Mouse (Mus musculus) c-Kit-negative CD71-positive TER-119-positive erythroid progenitor cells, embryonic 14.5 days (primary cell): ENCODE measurements around the gene Birc3.
"Not testable (repeated sequence)": the region's sequence is repeated elsewhere in the genome, so short reads cannot be mapped to it uniquely, and the experiment has no call there.

ENCODE experiments used
- DNase-seq: peaks from one replicate; pipeline ENCODE4 v3.0.0-alpha.2; 2013; ENCODE audit warnings: low read depth, low spot score

The Birc3 gene

DNA sequence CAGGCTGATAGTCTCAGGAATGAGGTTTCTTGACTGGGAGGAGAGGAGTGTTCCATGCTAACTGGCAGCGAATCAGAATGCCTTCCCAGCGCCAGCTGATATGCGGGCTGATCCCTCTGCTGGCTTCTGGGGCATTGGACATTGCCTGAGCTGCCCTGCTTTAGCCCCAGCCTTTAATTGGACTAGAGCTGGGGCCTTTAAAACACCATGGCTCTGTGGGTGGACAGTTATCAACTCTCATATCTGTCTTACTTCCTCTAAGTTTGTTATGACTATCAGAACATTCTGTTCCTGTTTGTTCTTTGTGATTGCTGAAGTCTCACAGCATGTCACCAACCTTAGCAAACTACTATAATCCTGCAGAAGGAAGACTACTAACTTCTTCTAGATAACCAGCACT lies 5.0 kb downstream of the Birc3 start:
- DNase-seq, result no peak

GRCm38 (mm10) chr9:7866981-7867380 lies 6.0 kb downstream of the Birc3 start:
- peak; percentile 13 for DNase-seq

GRCm38 (mm10) chr9:7860976-7861375 lies 12.0 kb downstream of the Birc3 start:
- DNase-seq, result no peak

GRCm38 (mm10) chr9:7855912-7856311 lies 17.1 kb downstream of the Birc3 start:
- DNase-seq, result no peak

- no peak for DNase-seq
Observed at GRCm38 (mm10) chr9:7855374-7855773, 17.6 kb downstream of the Birc3 start.

DNA sequence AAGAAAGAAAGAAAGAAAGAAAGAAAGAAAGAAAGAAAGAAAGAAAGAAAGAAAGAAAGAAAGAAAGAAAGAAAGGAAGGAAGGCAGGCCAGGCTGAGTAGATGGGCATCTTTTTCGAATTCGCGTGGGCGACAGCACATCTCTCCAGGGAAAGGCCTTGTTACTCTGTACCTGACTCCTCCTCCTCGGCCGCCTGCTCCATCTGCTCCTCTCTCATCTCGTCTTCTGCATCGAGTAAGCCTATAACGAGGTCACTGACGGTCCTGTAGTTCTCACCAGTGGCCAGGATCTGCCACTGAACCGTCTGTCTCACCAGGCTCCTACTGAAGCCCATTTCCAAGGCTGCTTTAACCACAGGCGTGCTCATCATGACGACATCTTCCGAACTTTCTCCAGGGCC lies 18.8 kb downstream of the Birc3 start:
- DNase-seq, result not testable (repeated sequence)

DNA sequence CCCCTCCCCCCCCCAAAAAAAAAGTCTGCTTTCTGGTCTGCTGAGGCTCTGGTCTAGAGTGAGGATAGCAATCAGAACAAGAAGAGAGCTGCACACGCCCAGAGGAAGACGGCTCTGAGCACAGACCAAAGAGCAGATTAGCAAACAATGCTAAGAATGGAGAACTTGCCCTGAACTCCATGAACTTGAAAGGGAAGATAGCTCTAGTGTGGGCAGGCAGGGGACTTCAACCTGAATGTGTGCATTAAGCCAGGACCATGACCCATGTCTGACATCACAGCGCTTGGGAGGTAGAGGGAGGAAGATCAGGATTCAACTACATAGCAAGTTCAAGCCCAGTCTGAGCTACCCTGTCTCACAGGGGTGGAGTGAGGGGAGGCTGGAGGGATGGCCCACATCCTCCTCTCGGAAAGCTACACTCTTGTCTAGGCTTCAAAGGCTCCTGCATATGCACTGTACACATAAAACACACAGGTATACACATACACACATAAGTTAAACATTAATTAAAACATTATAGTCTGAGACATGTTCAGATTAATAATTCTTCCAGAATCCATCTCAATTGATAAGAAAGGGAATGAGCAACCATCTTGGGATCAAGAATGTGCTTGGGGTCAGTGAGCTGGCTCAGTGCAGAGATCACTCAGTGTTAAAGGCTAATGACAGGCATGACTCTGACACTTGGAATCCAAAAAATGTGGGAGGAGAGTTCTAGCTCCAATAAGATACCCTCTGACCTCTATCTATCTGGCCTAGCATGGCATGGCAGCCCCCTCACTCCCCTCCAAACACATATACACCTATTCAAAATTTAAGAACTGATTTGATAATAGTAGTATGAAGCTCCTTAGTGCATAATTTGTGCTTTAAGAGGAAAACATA lies 20.4 kb downstream of the Birc3 start:
- no peak for DNase-seq

- DNase-seq, result no peak
Observed at GRCm38 (mm10) chr9:7851841-7852240, 21.1 kb downstream of the Birc3 start.

DNA sequence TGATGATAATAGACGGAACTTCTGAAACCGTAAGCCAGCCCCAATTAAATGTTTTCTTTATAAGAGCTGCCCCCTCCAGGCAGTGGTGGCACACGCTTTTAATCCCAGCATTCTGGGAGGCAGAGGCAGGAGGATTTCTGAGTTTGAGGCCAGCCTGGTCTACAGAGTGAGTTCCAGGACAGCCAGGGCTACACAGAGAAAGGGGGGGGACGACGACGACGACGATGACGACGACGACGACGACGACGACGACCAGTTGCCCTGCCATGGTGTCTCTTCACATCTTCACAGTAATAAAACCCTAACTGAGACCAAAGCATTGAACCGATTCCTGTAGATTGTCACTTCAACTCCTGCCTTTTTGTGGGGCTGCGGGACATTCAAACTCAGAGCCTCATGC lies 24.8 kb downstream of the Birc3 start:
- DNase-seq, result no peak

- DNase-seq, result no peak
Observed at GRCm38 (mm10) chr9:7846667-7847199, 26.3 kb downstream of the Birc3 start.

GRCm38 (mm10) chr9:7845216-7845895 lies 27.6 kb downstream of the Birc3 start:
- no peak for DNase-seq

- no peak for DNase-seq
Observed at GRCm38 (mm10) chr9:7841221-7841620, 31.8 kb downstream of the Birc3 start.

DNA sequence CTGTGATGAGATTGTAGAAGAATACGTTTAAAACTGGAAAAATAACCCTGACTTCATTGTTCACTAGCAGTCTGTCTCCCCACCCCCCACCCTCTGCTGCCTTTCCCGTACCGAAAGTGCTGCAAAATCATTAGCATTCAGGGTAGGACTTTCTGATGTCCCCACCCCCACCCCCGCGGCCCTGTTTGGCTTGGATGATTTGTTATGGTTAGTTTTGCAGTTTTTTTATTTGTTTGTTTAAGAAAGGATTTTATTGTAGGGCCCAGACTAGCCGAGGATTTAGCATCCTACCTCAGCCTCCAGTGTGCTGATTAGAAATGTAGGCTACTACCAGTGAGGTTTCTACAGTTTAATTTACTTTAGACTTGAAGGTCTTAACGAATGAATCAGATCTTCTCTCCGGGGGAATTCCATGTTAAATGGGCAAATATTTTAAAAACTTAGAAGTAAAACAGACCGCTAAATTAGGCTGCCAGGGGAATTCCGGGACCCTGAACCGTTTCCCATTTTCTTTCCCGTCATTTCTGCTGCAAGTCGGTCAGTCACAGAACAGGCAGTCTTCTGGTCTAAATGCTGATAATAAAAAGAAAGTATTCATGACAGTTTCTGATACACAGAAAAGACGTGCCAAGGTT lies 35.1 kb downstream of the Birc3 start:
- DNase-seq, result no peak

DNA sequence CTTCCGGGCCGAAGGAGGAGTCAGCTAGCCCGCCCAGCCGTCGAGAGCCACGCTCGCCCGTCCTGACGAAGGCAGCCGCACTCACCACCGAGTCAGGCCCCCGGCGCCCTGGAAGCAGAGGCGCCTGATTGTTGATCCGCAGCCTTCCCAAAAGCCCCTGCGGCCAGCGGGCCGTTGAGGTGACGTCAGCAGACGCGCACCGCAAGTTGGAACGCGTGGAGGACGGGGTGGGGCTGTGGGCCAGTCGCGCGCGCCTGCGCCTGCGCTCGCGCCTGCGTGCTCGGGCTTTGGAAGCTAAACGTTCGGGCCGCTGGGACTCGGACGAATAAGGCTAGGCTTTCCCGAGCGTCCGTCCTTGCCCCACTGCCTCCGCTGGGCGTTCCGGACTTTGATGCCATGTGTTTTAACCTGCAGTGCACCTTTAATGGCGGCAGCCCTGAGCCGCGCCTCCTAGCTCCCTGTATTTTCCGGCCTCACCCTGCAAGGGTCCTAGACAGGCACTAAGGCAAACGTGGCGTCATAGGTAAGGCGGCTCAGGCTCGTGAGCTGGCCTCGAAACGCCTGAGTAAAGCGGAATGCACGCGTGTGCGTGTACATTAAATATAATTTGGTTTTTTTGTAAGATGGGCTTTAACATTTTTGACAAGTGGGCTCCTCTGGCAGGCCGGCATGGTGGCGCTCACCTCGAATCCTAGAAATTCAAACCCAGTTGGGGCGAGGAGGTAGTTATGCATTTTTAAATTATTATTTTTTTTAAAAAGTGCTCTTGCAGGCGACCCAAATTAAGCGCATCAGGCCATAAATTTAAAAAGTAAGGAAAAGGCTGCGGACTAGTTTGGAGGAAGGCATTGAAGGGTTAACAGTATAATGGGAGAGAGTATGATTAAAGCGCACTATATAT lies 35.8 kb downstream of the Birc3 start, which contains the start of gene Birc2:
Gene Birc2 (minus strand): TSS at position 160 of the 901 bp plus-strand sequence.
- peak; percentile 89 for DNase-seq

- peak; percentile 46 for DNase-seq
Observed at GRCm38 (mm10) chr9:7836331-7836730, 36.7 kb downstream of the Birc3 start.

GRCm38 (mm10) chr9:7835302-7835701 lies 37.7 kb downstream of the Birc3 start:
- DNase-seq, result no peak

GRCm38 (mm10) chr9:7833421-7833820 lies 39.6 kb downstream of the Birc3 start:
- DNase-seq, result no peak

DNA sequence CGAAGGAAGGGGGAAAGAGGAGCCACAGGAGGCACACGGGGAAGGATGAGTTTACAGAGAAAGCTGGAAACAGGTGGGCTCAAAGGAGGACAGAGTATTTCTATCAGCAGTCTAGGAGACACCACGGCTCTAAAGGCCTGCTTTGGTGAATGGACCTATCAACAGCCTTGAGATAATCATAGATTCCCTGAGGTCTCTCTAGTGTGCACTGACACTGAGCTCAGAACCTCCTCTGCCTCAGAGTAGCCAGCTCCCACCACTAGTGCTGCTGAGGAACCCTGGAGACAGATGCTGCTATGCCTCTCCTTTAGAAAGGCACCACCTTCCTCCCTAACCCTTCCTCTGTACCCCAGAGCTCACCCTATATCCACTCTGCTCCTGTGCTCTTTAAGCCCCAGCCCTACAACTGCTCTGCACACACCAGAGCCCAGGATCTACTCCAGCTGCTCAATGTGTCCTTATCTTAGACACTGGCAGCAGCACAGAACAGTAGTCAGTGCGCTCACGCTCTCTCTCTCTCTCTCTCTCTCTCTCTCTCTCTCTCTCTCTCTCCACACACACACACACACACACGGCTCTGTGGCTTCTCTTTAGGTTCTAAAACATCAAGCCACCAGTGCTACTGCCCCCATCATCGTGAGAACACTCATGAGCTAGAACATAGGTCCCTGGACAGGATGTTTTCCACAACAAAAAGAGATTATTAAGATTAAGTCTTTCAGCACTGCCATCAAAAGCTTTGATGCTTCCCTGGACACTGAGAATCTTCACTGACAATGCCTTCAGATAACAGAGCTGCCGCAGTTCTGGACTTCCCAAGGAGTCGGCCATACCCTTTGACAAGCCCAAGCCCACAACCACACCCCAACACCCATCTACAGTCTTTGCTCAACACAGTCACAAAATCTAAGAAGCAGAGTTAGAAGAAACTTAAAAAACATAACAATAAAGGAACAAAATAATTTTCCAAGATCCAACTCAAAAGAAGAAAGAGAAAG lies 43.2 kb downstream of the Birc3 start:
- no peak for DNase-seq

DNA sequence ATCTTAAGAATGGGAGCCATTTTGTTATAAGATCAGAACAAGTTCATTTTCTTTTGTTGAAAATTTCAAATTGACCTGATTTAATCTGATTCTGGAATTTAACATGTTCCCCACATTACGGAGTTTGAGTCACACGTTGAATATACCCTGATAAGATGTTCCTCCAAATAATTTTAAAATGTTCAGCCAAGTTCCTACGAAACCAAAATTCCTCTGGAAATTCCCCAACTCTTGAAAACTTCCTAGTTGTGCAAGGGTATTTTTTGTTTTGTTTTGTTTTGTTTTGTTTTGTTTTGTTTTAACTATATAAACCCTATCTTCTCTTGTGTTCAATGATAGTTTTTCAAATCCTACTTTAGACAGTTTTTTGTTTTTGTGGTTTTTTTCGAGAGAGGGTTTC lies 44.3 kb downstream of the Birc3 start:
- DNase-seq, result no peak

DNA sequence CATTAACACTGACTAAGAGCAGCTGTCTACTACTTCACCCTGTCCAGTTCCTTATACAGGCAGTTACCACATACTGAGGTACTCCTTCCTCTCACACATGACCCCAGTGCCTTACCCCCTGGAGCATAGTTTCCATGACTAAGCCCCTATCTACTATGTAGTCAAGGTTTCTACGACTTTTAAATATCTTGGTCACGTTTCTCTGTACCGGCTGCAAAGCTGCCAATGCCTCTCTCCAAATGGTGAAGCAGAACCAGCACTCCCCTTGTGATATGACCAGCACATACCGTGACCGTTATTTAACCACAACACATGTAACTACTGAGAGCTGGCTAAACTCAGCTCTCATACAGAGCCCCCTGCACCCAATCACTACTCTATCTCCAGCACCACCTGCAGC lies 48.1 kb downstream of the Birc3 start:
- no peak for DNase-seq
